Mouse (Mus musculus): ENCODE results near the gene Rab24. TPM values are rescaled to one million over a fixed set of nuclear protein-coding genes. Genes with fewer than 3 reads are reported as not detected.

Rab24 gene
- polyA plus RNA-seq (2014; fragmentation: Nextera tagmentation; extraction: Ambion mirVana) = 108 and 114 TPM in 2 replicates

- under 1% methylated on average over 73 of the region's 73 CpGs for WGBS
- DNase-seq = peak; percentile 97
- peak within 1 kb of the TSS; percentile 75 for H3K27ac ChIP-seq (replicated peaks; ENCODE audit: low read depth, low read length)
- H3K4me1 ChIP-seq (ENCODE audit: control insufficient read depth, insufficient read depth, low read length) = peaks cover 21% of the 10 kb centered on the region
- peak; percentile 90 for ATAC-seq (ENCODE audit: low FRiP score, low TSS enrichment)
- no peaks in the 10 kb centered on the region for H3K9me3 ChIP-seq (ENCODE audit: control insufficient read depth, low read length)
- peak within 1 kb of the TSS; percentile 93 for H3K9ac ChIP-seq (replicated peaks; ENCODE audit: low read length)
- no peaks in the 10 kb centered on the region for H3K27me3 ChIP-seq (ENCODE audit: control insufficient read depth, insufficient read depth, low read length)
- H3K4me2 ChIP-seq (ENCODE audit: low read length) = peak within 1 kb of the TSS; percentile 95
- peaks cover 67% of the 10 kb centered on the region for H3K36me3 ChIP-seq (ENCODE audit: control insufficient read depth, insufficient read depth, low read length)
- H3K4me3 ChIP-seq (replicated peaks; ENCODE audit: low read depth, low read length) = peak within 1 kb of the TSS; percentile 93
Observed at GRCm38 (mm10) chr13:55321434-55322129, at the start of gene Rab24. Gene Rab24 (minus strand): TSS chr13:55321946.

GRCm38 (mm10) chr13:55371007-55371681 lies 49.4 kb upstream of the Rab24 start:
- Histone ChIP-seq H3K36me3 (ENCODE audit: control insufficient read depth, insufficient read depth, low read length) (no peaks in the 10 kb centered on the region), H3K4me3 (replicated peaks; ENCODE audit: low read depth, low read length) (no peak overlapping the region), H3K9ac (replicated peaks; ENCODE audit: low read length) (no peak overlapping the region), H3K27ac (replicated peaks; ENCODE audit: low read depth, low read length) (no peak overlapping the region), H3K4me2 (ENCODE audit: low read length) (no peak overlapping the region), H3K27me3 (ENCODE audit: control insufficient read depth, insufficient read depth, low read length) (no peaks in the 10 kb centered on the region), H3K9me3 (ENCODE audit: control insufficient read depth, low read length) (no peaks in the 10 kb centered on the region), H3K4me1 (ENCODE audit: control insufficient read depth, insufficient read depth, low read length) (no peaks in the 10 kb centered on the region)
- ATAC-seq (ENCODE audit: low FRiP score, low TSS enrichment) = no peak
- DNase-seq = no peak
- 75% methylated on average over 8 of the region's 8 CpGs for WGBS

GRCm38 (mm10) chr13:55370234-55370633 lies 48.5 kb upstream of the Rab24 start:
- Histone ChIP-seq H3K4me1 (ENCODE audit: control insufficient read depth, insufficient read depth, low read length) (no peaks in the 10 kb centered on the region), H3K4me2 (ENCODE audit: low read length) (no peak overlapping the region), H3K36me3 (ENCODE audit: control insufficient read depth, insufficient read depth, low read length) (no peaks in the 10 kb centered on the region), H3K27me3 (ENCODE audit: control insufficient read depth, insufficient read depth, low read length) (no peaks in the 10 kb centered on the region; the same call in 1 of the 2 replicates), H3K27ac (replicated peaks; ENCODE audit: low read depth, low read length) (no peak overlapping the region), H3K9me3 (ENCODE audit: control insufficient read depth, low read length) (no peaks in the 10 kb centered on the region), H3K4me3 (replicated peaks; ENCODE audit: low read depth, low read length) (no peak overlapping the region), H3K9ac (replicated peaks; ENCODE audit: low read length) (no peak overlapping the region)
- ATAC-seq (ENCODE audit: low FRiP score, low TSS enrichment) = no peak
- WGBS = 75% methylated on average over 3 of the region's 3 CpGs
- DNase-seq = no peak

- 68% methylated on average over 13 of the region's 13 CpGs for WGBS
- Histone ChIP-seq H3K27me3 (ENCODE audit: control insufficient read depth, insufficient read depth, low read length) (no peaks in the 10 kb centered on the region; the same call in 1 of the 2 replicates), H3K4me3 (replicated peaks; ENCODE audit: low read depth, low read length) (no peak within 1 kb of the TSS), H3K4me2 (ENCODE audit: low read length) (no peak within 1 kb of the TSS), H3K36me3 (ENCODE audit: control insufficient read depth, insufficient read depth, low read length) (no peaks in the 10 kb centered on the region), H3K9ac (replicated peaks; ENCODE audit: low read length) (no peak within 1 kb of the TSS), H3K9me3 (ENCODE audit: control insufficient read depth, low read length) (no peaks in the 10 kb centered on the region), H3K27ac (replicated peaks; ENCODE audit: low read depth, low read length) (no peak within 1 kb of the TSS), H3K4me1 (ENCODE audit: control insufficient read depth, insufficient read depth, low read length) (no peaks in the 10 kb centered on the region)
- no peak for ATAC-seq (ENCODE audit: low FRiP score, low TSS enrichment)
- no peak for DNase-seq
Observed at GRCm38 (mm10) chr13:55369531-55370114, 47.9 kb upstream of the Rab24 start, which contains the start of gene Rgs14. Gene Rgs14 (plus strand): TSS chr13:55369732.

GRCm38 (mm10) chr13:55368401-55368800 lies 46.7 kb upstream of the Rab24 start:
- H3K4me2 ChIP-seq (ENCODE audit: low read length) = no peak overlapping the region
- H3K9me3 ChIP-seq (ENCODE audit: control insufficient read depth, low read length) = no peaks in the 10 kb centered on the region
- no peak for DNase-seq
- no peak overlapping the region for H3K9ac ChIP-seq (replicated peaks; ENCODE audit: low read length)
- no peaks in the 10 kb centered on the region for H3K4me1 ChIP-seq (ENCODE audit: control insufficient read depth, insufficient read depth, low read length)
- no peak for ATAC-seq (ENCODE audit: low FRiP score, low TSS enrichment)
- no peak overlapping the region for H3K4me3 ChIP-seq (replicated peaks; ENCODE audit: low read depth, low read length)
- H3K36me3 ChIP-seq (ENCODE audit: control insufficient read depth, insufficient read depth, low read length) = no peaks in the 10 kb centered on the region
- H3K27ac ChIP-seq (replicated peaks; ENCODE audit: low read depth, low read length) = no peak overlapping the region
- H3K27me3 ChIP-seq (ENCODE audit: control insufficient read depth, insufficient read depth, low read length) = no peaks in the 10 kb centered on the region; the same call in 1 of the 2 replicates
- 78% methylated on average over 7 of the region's 7 CpGs for WGBS

GRCm38 (mm10) chr13:55362453-55363060 lies 40.8 kb upstream of the Rab24 start, which contains the start of gene Lman2:
Gene Lman2 (minus strand): TSS chr13:55362783.
- DNase-seq (peak; percentile 99), ATAC-seq (ENCODE audit: low FRiP score, low TSS enrichment) (peak; percentile 98)
- Histone ChIP-seq H3K4me3 (replicated peaks; ENCODE audit: low read depth, low read length) (peak within 1 kb of the TSS; percentile 93), H3K4me1 (ENCODE audit: control insufficient read depth, insufficient read depth, low read length) (peaks cover 14% of the 10 kb centered on the region), H3K27ac (replicated peaks; ENCODE audit: low read depth, low read length) (peak within 1 kb of the TSS; percentile 89), H3K4me2 (ENCODE audit: low read length) (peak within 1 kb of the TSS; percentile 65), H3K9ac (replicated peaks; ENCODE audit: low read length) (peak within 1 kb of the TSS; percentile 84), H3K27me3 (ENCODE audit: control insufficient read depth, insufficient read depth, low read length) (no peaks in the 10 kb centered on the region; the same call in 1 of the 2 replicates), H3K36me3 (ENCODE audit: control insufficient read depth, insufficient read depth, low read length) (peaks cover 32% of the 10 kb centered on the region), H3K9me3 (ENCODE audit: control insufficient read depth, low read length) (no peaks in the 10 kb centered on the region)
- WGBS = under 1% methylated on average over 35 of the region's 35 CpGs

GRCm38 (mm10) chr13:55361974-55362452 lies 40.3 kb upstream of the Rab24 start:
- H3K36me3 ChIP-seq (ENCODE audit: control insufficient read depth, insufficient read depth, low read length) = peaks cover 34% of the 10 kb centered on the region
- no peaks in the 10 kb centered on the region; the same call in 1 of the 2 replicates for H3K27me3 ChIP-seq (ENCODE audit: control insufficient read depth, insufficient read depth, low read length)
- peaks cover 14% of the 10 kb centered on the region for H3K4me1 ChIP-seq (ENCODE audit: control insufficient read depth, insufficient read depth, low read length)
- DNase-seq (no peak), ATAC-seq (ENCODE audit: low FRiP score, low TSS enrichment) (peak; percentile 47)
- no peaks in the 10 kb centered on the region for H3K9me3 ChIP-seq (ENCODE audit: control insufficient read depth, low read length)
- peak overlapping the region; percentile 89 for H3K27ac ChIP-seq (replicated peaks; ENCODE audit: low read depth, low read length)
- H3K4me2 ChIP-seq (ENCODE audit: low read length) = peak overlapping the region; percentile 65
- 1% methylated on average over 32 of the region's 32 CpGs for WGBS
- H3K9ac ChIP-seq (replicated peaks; ENCODE audit: low read length) = peak overlapping the region; percentile 84
- H3K4me3 ChIP-seq (replicated peaks; ENCODE audit: low read depth, low read length) = peak overlapping the region; percentile 93

- Histone ChIP-seq H3K4me3 (replicated peaks; ENCODE audit: low read depth, low read length) (peak overlapping the region; percentile 93), H3K27me3 (ENCODE audit: control insufficient read depth, insufficient read depth, low read length) (no peaks in the 10 kb centered on the region; the same call in 1 of the 2 replicates), H3K4me2 (ENCODE audit: low read length) (peak overlapping the region; percentile 65), H3K9me3 (ENCODE audit: control insufficient read depth, low read length) (no peaks in the 10 kb centered on the region), H3K36me3 (ENCODE audit: control insufficient read depth, insufficient read depth, low read length) (peaks cover 39% of the 10 kb centered on the region), H3K27ac (replicated peaks; ENCODE audit: low read depth, low read length) (no peak overlapping the region), H3K9ac (replicated peaks; ENCODE audit: low read length) (no peak overlapping the region), H3K4me1 (ENCODE audit: control insufficient read depth, insufficient read depth, low read length) (peaks cover 14% of the 10 kb centered on the region)
- DNase-seq = no peak
- no peak for ATAC-seq (ENCODE audit: low FRiP score, low TSS enrichment)
Observed at GRCm38 (mm10) chr13:55361145-55361544, 39.4 kb upstream of the Rab24 start.

All from midbrain, embryonic 14.5 days (tissue).